Mouse (Mus musculus) E14TG2a.4 (cell line): ENCODE data around the gene Blvrb.

ENCODE experiments used
- CTCF ChIP-seq: conservative IDR thresholded peaks from 2 replicates; pipeline ENCODE4 v1.5.1; 2014; ENCODE audit warnings: low read length
- NANOG ChIP-seq: IDR thresholded peaks from 2 replicates; pipeline ENCODE4 v1.6.1; 2014; ENCODE audit warnings: borderline replicate concordance, low read length, mixed read lengths
- POU5F1 ChIP-seq: IDR thresholded peaks from 2 replicates; pipeline ENCODE4 v1.6.1; 2014; ENCODE audit warnings: low read length, borderline replicate concordance

DNA sequence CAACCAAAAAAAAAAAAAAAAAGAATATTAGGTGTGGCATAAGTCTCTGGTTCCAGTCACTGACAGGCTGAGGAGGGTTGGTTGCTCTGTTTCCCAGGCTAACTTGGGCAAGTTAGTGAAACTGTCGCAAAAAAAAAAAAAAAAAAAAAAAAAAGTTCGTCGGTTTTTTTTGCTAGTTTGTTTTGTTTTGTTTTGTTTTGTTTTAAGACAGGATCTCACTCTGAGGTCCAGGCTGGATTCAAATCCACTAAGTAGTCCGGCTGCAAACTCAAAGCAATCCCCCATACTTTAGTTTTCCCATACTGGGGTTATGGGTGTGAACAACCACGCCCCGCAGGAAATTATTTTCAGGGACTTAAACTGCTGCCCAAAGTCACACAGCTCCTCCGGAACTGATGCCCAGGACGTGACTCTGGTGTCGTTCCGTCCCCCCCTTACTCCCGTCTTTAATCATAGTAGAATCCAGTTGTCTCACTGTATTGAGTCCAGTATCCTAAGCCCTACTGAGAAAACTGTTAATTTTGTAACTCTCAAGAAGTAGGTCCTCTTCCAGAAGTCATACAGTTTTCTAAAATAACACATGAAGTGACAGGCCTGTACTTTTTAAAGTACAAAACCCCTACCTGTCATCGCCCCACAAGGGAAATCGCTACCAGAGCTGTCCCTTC, 38.5 kb downstream of the Blvrb start:
- TF ChIP-seq CTCF (no peak), NANOG (no peak), POU5F1 (no peak)
